Mouse (Mus musculus): ENCODE measurements at regions not wholly inside any gene's neighbourhood (a gene's known extent, or its start where the extent isn't known, plus 50 kb on each side); places are given as distances from the start of the nearest gene placed in this dataset.
A peak's percentile ranks its signal among the peaks of the same experiment; 100 is the strongest.

DNA sequence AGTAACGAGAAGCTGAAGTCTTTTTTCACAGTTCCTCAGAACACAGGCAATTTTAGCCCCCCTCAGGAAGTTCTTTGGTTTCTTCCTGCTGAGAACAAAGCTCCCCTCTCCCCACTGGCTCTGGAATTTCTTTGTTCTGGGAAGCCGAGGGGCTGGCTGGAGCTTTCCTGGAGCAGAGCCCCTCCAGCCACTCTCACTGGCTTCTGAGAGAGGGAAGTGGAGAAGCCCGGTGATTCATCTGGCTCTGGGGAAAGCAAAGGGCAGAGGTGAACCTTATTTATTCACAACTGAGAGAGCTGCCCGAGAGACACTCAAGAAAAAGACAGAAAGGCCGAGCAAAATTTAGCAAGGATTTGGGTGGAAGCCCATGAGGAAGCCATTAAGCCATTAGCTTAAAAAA, 63.9 kb downstream of the Ddx3x start:
- Histone ChIP-seq H3K27ac (replicated peaks; ENCODE audit: low read depth, low read length) (peak overlapping the region; percentile 91), H3K4me2 (ENCODE audit: low read depth, low read length) (peak overlapping the region; percentile 43), H3K36me3 (ENCODE audit: control insufficient read depth, insufficient read depth, low read length) (no peaks in the 10 kb centered on the region), H3K9me3 (ENCODE audit: control insufficient read depth, low read length) (no peaks in the 10 kb centered on the region), H3K4me3 (ENCODE audit: low read depth, low read length) (peak overlapping the region; percentile 5; the same call in 1 of the 2 replicates), H3K9ac (ENCODE audit: low read depth, low read length) (peak overlapping the region; percentile 45), H3K27me3 (replicated peaks; ENCODE audit: control insufficient read depth, insufficient read depth, low read length) (0 out of 2 replicates have a peak, but pooled peaks cover 3% of the 10 kb centered on the region), H3K4me1 (ENCODE audit: control insufficient read depth, insufficient read depth, low read length) (peaks cover 15% of the 10 kb centered on the region; the same call in 1 of the 2 replicates)
- ATAC-seq (ENCODE audit: low read depth) = peak; percentile 62
- WGBS = under 1% methylated on average over 5 of the region's 5 CpGs
- DNase-seq (ENCODE audit: low spot score) = peak; percentile 86

DNA sequence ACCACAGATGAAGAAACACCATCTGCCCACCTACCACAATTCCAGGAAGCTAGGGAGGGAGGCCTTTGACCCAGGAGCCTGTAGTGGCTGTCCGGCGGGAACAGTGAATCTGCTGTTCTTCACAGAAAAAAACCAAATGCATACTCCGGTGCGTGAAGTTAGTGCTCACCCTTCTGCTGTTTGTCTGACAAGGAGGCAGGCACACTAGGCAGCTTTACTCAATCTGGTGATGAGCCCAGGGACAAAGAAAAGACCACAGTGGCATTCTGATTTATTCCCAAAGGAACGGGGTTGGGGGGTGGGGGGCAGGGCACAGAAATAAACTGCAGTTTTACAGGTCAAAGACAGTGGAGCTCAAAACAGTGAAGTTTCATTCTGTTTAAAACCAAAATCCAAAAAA, 64.4 kb downstream of the Ddx3x start:
- Histone ChIP-seq H3K9ac (ENCODE audit: low read depth, low read length) (peak overlapping the region; percentile 45), H3K36me3 (ENCODE audit: control insufficient read depth, insufficient read depth, low read length) (no peaks in the 10 kb centered on the region), H3K27ac (replicated peaks; ENCODE audit: low read depth, low read length) (peak overlapping the region; percentile 91), H3K4me1 (ENCODE audit: control insufficient read depth, insufficient read depth, low read length) (peaks cover 15% of the 10 kb centered on the region; the same call in 1 of the 2 replicates), H3K9me3 (ENCODE audit: control insufficient read depth, low read length) (no peaks in the 10 kb centered on the region), H3K4me3 (ENCODE audit: low read depth, low read length) (peak overlapping the region; percentile 5; the same call in 1 of the 2 replicates), H3K27me3 (replicated peaks; ENCODE audit: control insufficient read depth, insufficient read depth, low read length) (0 out of 2 replicates have a peak, but pooled peaks cover 3% of the 10 kb centered on the region), H3K4me2 (ENCODE audit: low read depth, low read length) (peak overlapping the region; percentile 43)
- 7% methylated on average over 5 of the region's 5 CpGs for WGBS
- ATAC-seq (ENCODE audit: low read depth) (no peak), DNase-seq (ENCODE audit: low spot score) (no peak)

DNA sequence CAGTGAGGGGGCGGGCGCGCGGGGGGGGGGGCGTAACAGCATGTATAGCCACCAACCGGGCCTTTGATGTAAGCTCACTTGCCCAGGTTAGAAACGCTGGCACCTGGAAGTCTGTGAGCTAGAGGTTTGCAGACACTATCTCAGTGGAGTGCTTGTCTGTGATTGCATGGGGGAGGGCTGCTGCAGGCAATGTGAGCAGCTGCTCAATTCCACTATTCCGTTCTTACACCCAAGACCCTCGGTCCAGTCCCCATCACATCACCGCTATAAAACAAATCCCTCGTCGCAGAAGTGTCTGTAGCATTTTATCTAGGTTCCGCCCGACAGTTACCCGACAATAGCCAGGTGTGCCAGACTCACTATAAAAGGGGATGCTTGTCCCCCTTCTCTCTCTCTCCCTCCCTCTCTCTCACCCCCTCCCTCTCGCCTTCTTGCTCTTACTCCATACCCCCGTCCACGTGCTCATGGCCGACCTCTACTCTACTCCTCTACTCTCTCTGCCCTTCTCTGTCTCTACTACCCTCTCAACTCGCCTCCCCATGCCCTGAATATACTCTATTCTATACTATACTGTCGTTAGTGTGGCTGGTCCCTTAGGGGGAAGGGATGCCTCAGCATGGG, 65.4 kb downstream of the Ddx3x start:
- peak overlapping the region; percentile 91 for H3K27ac ChIP-seq (replicated peaks; ENCODE audit: low read depth, low read length)
- DNase-seq (ENCODE audit: low spot score) (peak; percentile 36), ATAC-seq (ENCODE audit: low read depth) (peak; percentile 28; the same call in 1 of the 2 replicates)
- H3K4me1 ChIP-seq (ENCODE audit: control insufficient read depth, insufficient read depth, low read length) = peaks cover 15% of the 10 kb centered on the region; the same call in 1 of the 2 replicates
- peak overlapping the region; percentile 40 for H3K4me3 ChIP-seq (ENCODE audit: low read depth, low read length)
- H3K9me3 ChIP-seq (ENCODE audit: control insufficient read depth, low read length) = no peaks in the 10 kb centered on the region
- H3K27me3 ChIP-seq (replicated peaks; ENCODE audit: control insufficient read depth, insufficient read depth, low read length) = peaks cover 3% of the 10 kb centered on the region; the same call in 1 of the 2 replicates
- peak overlapping the region; percentile 59 for H3K4me2 ChIP-seq (ENCODE audit: low read depth, low read length)
- H3K36me3 ChIP-seq (ENCODE audit: control insufficient read depth, insufficient read depth, low read length) = no peaks in the 10 kb centered on the region
- H3K9ac ChIP-seq (ENCODE audit: low read depth, low read length) = peak overlapping the region; percentile 45
- 10% methylated on average over 18 of the region's 21 CpGs for WGBS

DNA sequence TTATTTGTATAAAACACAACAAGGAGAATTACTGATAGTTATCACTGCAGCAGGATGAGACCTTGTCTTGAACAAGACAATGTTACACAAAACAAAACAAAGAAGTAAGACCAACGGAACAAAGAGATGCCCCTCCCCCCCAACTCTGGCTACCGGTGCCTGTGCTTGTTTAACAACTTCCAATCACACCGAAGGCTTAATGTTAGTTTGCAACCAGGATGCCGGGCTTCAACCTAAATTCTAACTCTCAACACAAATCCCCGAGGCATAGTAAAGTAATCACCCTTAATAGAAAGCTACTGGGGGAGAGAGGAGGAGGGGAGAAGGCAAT, 65.9 kb downstream of the Ddx3x start:
- DNase-seq (ENCODE audit: low spot score) = no peak
- no peak for ATAC-seq (ENCODE audit: low read depth)
- H3K4me2 ChIP-seq (ENCODE audit: low read depth, low read length) = peak overlapping the region; percentile 59
- no peaks in the 10 kb centered on the region for H3K36me3 ChIP-seq (ENCODE audit: control insufficient read depth, insufficient read depth, low read length)
- H3K9me3 ChIP-seq (ENCODE audit: control insufficient read depth, low read length) = no peaks in the 10 kb centered on the region
- H3K9ac ChIP-seq (ENCODE audit: low read depth, low read length) = peak overlapping the region; percentile 53; the same call in 1 of the 2 replicates
- H3K27ac ChIP-seq (replicated peaks; ENCODE audit: low read depth, low read length) = peak overlapping the region; percentile 91
- peaks cover 3% of the 10 kb centered on the region; the same call in 1 of the 2 replicates for H3K27me3 ChIP-seq (replicated peaks; ENCODE audit: control insufficient read depth, insufficient read depth, low read length)
- peaks cover 15% of the 10 kb centered on the region; the same call in 1 of the 2 replicates for H3K4me1 ChIP-seq (ENCODE audit: control insufficient read depth, insufficient read depth, low read length)
- peak overlapping the region; percentile 40 for H3K4me3 ChIP-seq (ENCODE audit: low read depth, low read length)
- WGBS = 8% methylated on average over 5 of the region's 5 CpGs

DNA sequence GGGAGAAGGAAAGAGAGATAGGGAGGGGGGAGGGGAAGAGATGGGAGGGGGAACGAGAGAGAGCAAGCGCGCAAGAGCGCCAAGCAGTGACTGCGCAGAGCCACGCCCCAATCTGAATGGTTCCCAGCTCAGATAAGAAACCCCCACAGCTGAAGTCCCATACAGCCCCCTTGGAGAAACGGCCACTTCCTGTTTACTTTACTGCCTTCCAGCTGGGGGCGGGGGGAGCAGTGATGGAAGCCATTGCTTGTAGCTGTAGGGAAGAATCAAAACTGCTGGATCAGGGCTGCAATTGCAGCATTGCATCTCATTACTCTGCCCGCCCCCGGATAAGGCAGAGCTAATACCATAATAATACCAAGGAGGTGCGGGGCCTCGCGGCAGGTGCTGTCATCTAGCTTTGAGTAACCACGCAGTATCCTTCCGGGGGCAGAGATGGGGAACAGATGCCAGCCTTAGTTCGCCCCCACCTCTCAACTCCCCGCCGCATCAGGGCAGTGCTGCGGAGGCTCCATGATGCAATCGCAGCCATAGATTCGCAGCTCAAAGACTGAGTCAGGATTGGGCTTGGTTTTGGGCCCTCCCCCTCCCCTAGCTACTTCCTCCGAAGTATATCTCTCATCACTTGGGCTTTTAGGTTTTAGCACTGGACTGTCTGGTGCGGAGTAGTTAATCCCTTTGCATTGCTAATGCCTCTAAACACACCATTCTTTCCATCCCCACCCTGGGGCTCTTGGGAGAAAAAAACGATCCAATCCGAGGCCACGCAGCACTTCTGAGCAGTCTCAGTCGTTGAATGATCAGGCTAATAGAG, 66.5 kb downstream of the Ddx3x start:
- Histone ChIP-seq H3K27ac (replicated peaks; ENCODE audit: low read depth, low read length) (peak overlapping the region; percentile 91), H3K4me1 (ENCODE audit: control insufficient read depth, insufficient read depth, low read length) (peaks cover 15% of the 10 kb centered on the region; the same call in 1 of the 2 replicates), H3K36me3 (ENCODE audit: control insufficient read depth, insufficient read depth, low read length) (no peaks in the 10 kb centered on the region), H3K4me3 (ENCODE audit: low read depth, low read length) (peak overlapping the region; percentile 40), H3K27me3 (replicated peaks; ENCODE audit: control insufficient read depth, insufficient read depth, low read length) (peaks cover 3% of the 10 kb centered on the region; the same call in 1 of the 2 replicates), H3K4me2 (ENCODE audit: low read depth, low read length) (peak overlapping the region; percentile 59), H3K9me3 (ENCODE audit: control insufficient read depth, low read length) (no peaks in the 10 kb centered on the region), H3K9ac (ENCODE audit: low read depth, low read length) (peak overlapping the region; percentile 53)
- peak; percentile 94 for DNase-seq (ENCODE audit: low spot score)
- WGBS = 9% methylated on average over 26 of the region's 27 CpGs
- ATAC-seq (ENCODE audit: low read depth) = peak; percentile 92

DNA sequence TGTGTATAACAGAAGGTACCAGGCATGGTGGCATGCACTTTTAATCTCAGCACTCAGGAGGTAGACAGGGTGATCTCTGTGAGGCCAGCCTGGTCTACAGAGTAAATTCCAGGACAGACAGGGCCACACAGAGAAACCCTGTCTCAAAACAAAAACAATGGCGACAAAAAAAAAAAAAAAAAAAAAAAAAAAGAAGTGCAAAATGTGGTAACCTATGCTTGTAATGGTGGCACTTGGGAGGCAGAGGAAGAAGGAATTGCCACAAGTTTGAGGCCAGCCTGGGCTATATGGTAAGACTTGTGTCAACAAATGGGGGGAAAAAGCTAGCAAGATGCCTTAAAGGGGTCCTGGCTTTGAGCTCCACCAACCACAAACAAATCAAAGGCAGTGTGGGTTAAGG, 67.6 kb downstream of the Ddx3x start:
- Histone ChIP-seq H3K9ac (ENCODE audit: low read depth, low read length) (no peak overlapping the region), H3K9me3 (ENCODE audit: control insufficient read depth, low read length) (no peaks in the 10 kb centered on the region), H3K27me3 (replicated peaks; ENCODE audit: control insufficient read depth, insufficient read depth, low read length) (peaks cover 7% of the 10 kb centered on the region; the same call in 1 of the 2 replicates), H3K36me3 (ENCODE audit: control insufficient read depth, insufficient read depth, low read length) (no peaks in the 10 kb centered on the region), H3K4me3 (ENCODE audit: low read depth, low read length) (no peak overlapping the region), H3K4me2 (ENCODE audit: low read depth, low read length) (no peak overlapping the region), H3K4me1 (ENCODE audit: control insufficient read depth, insufficient read depth, low read length) (peaks cover 15% of the 10 kb centered on the region; the same call in 1 of the 2 replicates), H3K27ac (replicated peaks; ENCODE audit: low read depth, low read length) (no peak overlapping the region)
- ATAC-seq (ENCODE audit: low read depth) (no peak), DNase-seq (ENCODE audit: low spot score) (no peak)
- WGBS = 77% methylated on average over 1 of the region's 1 CpGs

DNA sequence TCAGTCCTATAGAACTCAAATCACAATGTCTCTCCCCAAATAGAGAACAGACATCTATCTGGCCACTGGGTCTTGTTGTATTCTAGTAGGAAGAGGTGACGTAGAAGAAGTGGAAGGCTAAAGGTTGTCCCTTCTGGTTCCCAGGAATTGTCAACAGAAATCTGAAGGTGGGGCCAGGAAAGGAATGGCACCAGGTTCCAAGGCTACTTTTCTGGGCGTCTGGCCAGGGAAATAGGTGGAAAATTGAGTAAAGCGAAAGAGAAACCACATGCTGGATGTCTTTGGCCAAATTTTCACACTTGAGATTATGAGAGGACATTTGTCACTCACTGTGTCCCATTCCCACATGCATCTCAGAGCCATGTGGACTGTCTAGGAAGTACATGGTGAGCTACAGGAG, 69.7 kb downstream of the Ddx3x start:
- 77% methylated on average over 3 of the region's 3 CpGs for WGBS
- no peak for DNase-seq (ENCODE audit: low spot score)
- no peak overlapping the region for H3K27ac ChIP-seq (replicated peaks; ENCODE audit: low read depth, low read length)
- H3K4me1 ChIP-seq (ENCODE audit: control insufficient read depth, insufficient read depth, low read length) = peaks cover 8% of the 10 kb centered on the region; the same call in 1 of the 2 replicates
- no peaks in the 10 kb centered on the region for H3K9me3 ChIP-seq (ENCODE audit: control insufficient read depth, low read length)
- ATAC-seq (ENCODE audit: low read depth) = no peak
- H3K4me2 ChIP-seq (ENCODE audit: low read depth, low read length) = no peak overlapping the region
- H3K9ac ChIP-seq (ENCODE audit: low read depth, low read length) = no peak overlapping the region
- no peaks in the 10 kb centered on the region for H3K36me3 ChIP-seq (ENCODE audit: control insufficient read depth, insufficient read depth, low read length)
- peaks cover 4% of the 10 kb centered on the region for H3K27me3 ChIP-seq (replicated peaks; ENCODE audit: control insufficient read depth, insufficient read depth, low read length)
- H3K4me3 ChIP-seq (ENCODE audit: low read depth, low read length) = no peak overlapping the region

DNA sequence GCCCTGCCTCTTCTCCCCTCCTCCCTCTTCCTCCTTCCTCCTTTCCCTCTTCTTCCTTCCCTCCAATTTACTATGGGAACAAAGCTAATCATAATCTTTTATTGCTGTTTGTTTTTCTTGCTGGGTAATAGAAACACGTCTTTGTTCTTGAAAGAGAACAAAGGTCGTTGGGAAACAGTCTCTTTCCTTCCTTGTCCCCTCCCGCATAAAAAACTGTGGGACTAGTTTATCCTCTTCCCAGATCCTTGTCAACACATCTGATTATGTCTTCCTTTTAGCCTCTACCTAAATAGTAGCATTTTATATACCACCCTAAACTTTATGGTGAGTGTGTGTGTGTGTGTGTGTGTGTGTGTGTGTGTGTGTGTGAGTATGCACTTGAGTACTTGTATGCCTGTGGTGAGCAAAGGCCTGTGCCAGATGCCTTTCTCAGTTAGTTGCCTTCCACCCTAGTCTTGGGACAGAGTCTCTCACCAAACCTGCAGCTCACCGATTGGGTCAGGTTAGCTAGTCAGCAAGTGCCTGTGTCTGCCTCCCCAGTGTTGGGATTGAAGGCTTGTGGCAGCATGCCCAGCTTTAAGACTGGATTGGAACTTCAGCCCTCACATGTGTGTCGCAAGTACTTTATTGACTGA, 76.5 kb downstream of the Ddx3x start:
- H3K4me2 ChIP-seq (ENCODE audit: low read depth, low read length) = no peak overlapping the region
- no peaks in the 10 kb centered on the region for H3K36me3 ChIP-seq (ENCODE audit: control insufficient read depth, insufficient read depth, low read length)
- WGBS = 66% methylated on average over 5 of the region's 5 CpGs
- no peaks in the 10 kb centered on the region for H3K9me3 ChIP-seq (ENCODE audit: control insufficient read depth, low read length)
- H3K27ac ChIP-seq (replicated peaks; ENCODE audit: low read depth, low read length) = no peak overlapping the region
- no peak overlapping the region for H3K9ac ChIP-seq (ENCODE audit: low read depth, low read length)
- ATAC-seq (ENCODE audit: low read depth) (no peak), DNase-seq (ENCODE audit: low spot score) (no peak)
- no peak overlapping the region for H3K4me3 ChIP-seq (ENCODE audit: low read depth, low read length)
- no peaks in the 10 kb centered on the region for H3K4me1 ChIP-seq (ENCODE audit: control insufficient read depth, insufficient read depth, low read length)
- peaks cover 4% of the 10 kb centered on the region for H3K27me3 ChIP-seq (replicated peaks; ENCODE audit: control insufficient read depth, insufficient read depth, low read length)

All from embryonic facial prominence, embryonic 14.5 days (tissue).